Mouse (Mus musculus) liver, embryonic 12.5 days (tissue): ENCODE measurements around the gene Hipk3. TPM values are rescaled to one million over a fixed set of nuclear protein-coding genes. Genes with fewer than 3 reads are reported as not detected.

Source experiments
- ATAC-seq: fragments of 200-750 bp; cut with Nextera tagmentation; 2 replicates; pipeline ENCODE4 v1.8.0; 2017; ENCODE audit warnings: moderate number of reproducible peaks, mild to moderate bottlenecking, moderate library complexity
- H3K27ac ChIP-seq: fragments of 300-500 bp; sonication (generic); 2 replicates; pipeline ENCODE4 v1.5.1; 2016; ENCODE audit warnings: mild to moderate bottlenecking
- H3K27me3 ChIP-seq: fragments of 300-500 bp; sonication (generic); replicated peaks from 2 replicates; pipeline ENCODE4 v1.6.1; 2016; ENCODE audit warnings: mild to moderate bottlenecking, moderate library complexity
- H3K36me3 ChIP-seq: fragments of 300-500 bp; sonication (generic); 2 replicates; pipeline ENCODE4 v1.6.1; 2016; ENCODE audit warnings: mild to moderate bottlenecking, moderate library complexity
- H3K4me1 ChIP-seq: fragments of 300-500 bp; sonication (generic); 2 replicates; pipeline ENCODE4 v1.6.1; 2016
- H3K4me2 ChIP-seq: fragments of 300-500 bp; sonication (generic); 2 replicates; pipeline ENCODE4 v1.6.1; 2016; ENCODE audit warnings: mild to moderate bottlenecking, moderate library complexity
- H3K4me3 ChIP-seq: fragments of 300-500 bp; sonication (generic); 2 replicates; pipeline ENCODE4 v1.5.1; 2016; ENCODE audit warnings: mild to moderate bottlenecking, moderate library complexity
- H3K9ac ChIP-seq: fragments of 300-500 bp; sonication (generic); 2 replicates; pipeline ENCODE4 v1.6.1; 2016; ENCODE audit warnings: mild to moderate bottlenecking, moderate library complexity
- H3K9me3 ChIP-seq: fragments of 300-500 bp; sonication (generic); replicated peaks from 2 replicates; pipeline ENCODE4 v1.6.1; 2016; ENCODE audit warnings: mild to moderate bottlenecking, moderate library complexity
- WGBS: fragments of 180-500 bp; shearing (Covaris S2); methylation state at CpG from one replicate; pipeline ENCODE4 v1.1.7; 2016; ENCODE audit not compliant: insufficient replicate concordance; 5-methylcytosine and 5-hydroxymethylcytosine counted together
- polyA plus RNA-seq: library from polyadenylated mRNA; unstranded; fragments of >200 nt; fragmentation: Nextera tagmentation; extraction: Ambion mirVana; gene quantifications from 2 replicates; pipeline ENCODE4 v1.2.1, GENCODE M21; 2016

Gene Hipk3
- polyA plus RNA-seq, 1 experiment from 2014 or later, result 14.0 TPM

DNA sequence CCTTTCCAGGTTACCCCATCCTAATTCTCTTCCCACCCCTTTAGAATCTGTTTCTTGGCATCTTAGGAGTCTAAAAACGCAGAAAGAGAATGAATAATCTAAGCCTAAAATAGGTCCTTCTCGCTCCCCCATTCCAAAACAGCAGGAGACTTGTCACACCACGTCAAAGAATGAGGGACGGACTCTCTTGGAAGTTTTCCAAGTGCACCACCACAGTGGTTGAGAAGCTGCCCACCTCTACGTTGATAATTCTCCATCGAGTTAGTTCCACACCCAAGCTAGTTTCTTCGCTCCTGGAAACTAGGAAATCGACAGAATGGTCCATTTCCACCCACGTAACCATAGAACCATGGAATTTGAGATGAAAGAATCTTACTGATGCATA, 547 bp upstream of the Hipk3 start:
- WGBS, result 21% methylated on average over 9 of the region's 9 CpGs
- Histone ChIP-seq H3K27me3 (peaks cover 4% of the 10 kb centered on the region; the same call in 1 of the 2 replicates), H3K36me3 (no peaks in the 10 kb centered on the region), H3K9ac (peak overlapping the region; percentile 98), H3K4me1 (peaks cover 43% of the 10 kb centered on the region), H3K27ac (peak overlapping the region; percentile 97), H3K9me3 (no peaks in the 10 kb centered on the region), H3K4me3 (peak overlapping the region; percentile 87), H3K4me2 (peak overlapping the region; percentile 91)
- no peak for ATAC-seq

- Histone ChIP-seq H3K27me3 (peaks cover 4% of the 10 kb centered on the region; the same call in 1 of the 2 replicates), H3K9me3 (no peaks in the 10 kb centered on the region), H3K27ac (peak overlapping the region; percentile 97), H3K4me1 (peaks cover 44% of the 10 kb centered on the region), H3K4me2 (peak overlapping the region; percentile 91), H3K9ac (peak overlapping the region; percentile 98), H3K36me3 (no peaks in the 10 kb centered on the region), H3K4me3 (peak overlapping the region; percentile 87)
- under 1% methylated on average over 99 of the region's 99 CpGs for WGBS
- ATAC-seq, result peak; percentile 78
These were observed 960 bp downstream of the Hipk3 start for GRCm38 (mm10) chr2:104493021-104493950.

- Histone ChIP-seq H3K27ac (no peak overlapping the region), H3K4me1 (peaks cover 42% of the 10 kb centered on the region), H3K27me3 (0 out of 2 replicates have a peak, but pooled peaks cover 4% of the 10 kb centered on the region), H3K9me3 (no peaks in the 10 kb centered on the region), H3K4me2 (peak overlapping the region; percentile 33), H3K9ac (no peak overlapping the region), H3K4me3 (no peak overlapping the region; the same call in 1 of the 2 replicates), H3K36me3 (no peaks in the 10 kb centered on the region)
- ATAC-seq, result no peak
- WGBS, result 46% methylated on average over 2 of the region's 2 CpGs
These were observed 2.9 kb downstream of the Hipk3 start for GRCm38 (mm10) chr2:104491221-104491795.

DNA sequence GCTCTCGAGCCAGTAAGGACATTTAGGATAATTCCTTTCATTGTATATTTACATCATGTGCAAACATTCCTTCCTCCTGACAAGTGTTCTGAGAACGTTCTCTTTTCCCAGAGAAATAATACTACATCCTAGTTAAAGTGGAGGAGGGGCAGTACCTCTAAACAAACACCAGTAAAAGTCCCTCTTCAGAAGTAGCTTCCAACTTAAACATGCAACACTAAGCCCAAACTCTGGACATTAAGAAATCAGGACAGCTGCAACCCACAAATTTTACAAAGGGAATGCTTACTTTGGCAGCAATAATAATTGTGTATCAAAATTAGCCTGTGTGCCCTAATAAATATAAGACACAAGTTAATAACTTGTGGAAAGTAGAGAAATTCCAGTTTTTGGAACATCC, 3.5 kb downstream of the Hipk3 start:
- no peak overlapping the region for H3K4me3 ChIP-seq
- H3K27ac ChIP-seq, result no peak overlapping the region
- no peak for ATAC-seq
- no peaks in the 10 kb centered on the region for H3K9me3 ChIP-seq
- H3K36me3 ChIP-seq, result no peaks in the 10 kb centered on the region
- no peak overlapping the region for H3K4me2 ChIP-seq
- H3K4me1 ChIP-seq, result peaks cover 38% of the 10 kb centered on the region
- whole genome bisulfite sequencing, result 66% methylated on average over 2 of the region's 2 CpGs
- no peaks in the 10 kb centered on the region for H3K27me3 ChIP-seq
- no peak overlapping the region for H3K9ac ChIP-seq

- no peaks in the 10 kb centered on the region for H3K36me3 ChIP-seq
- ATAC-seq, result no peak
- H3K9ac ChIP-seq, result no peak overlapping the region
- H3K4me1 ChIP-seq, result peaks cover 30% of the 10 kb centered on the region
- H3K4me2 ChIP-seq, result no peak overlapping the region
- H3K27ac ChIP-seq, result no peak overlapping the region
- 89% methylated on average over 2 of the region's 2 CpGs for WGBS
- H3K27me3 ChIP-seq, result no peaks in the 10 kb centered on the region
- H3K9me3 ChIP-seq, result no peaks in the 10 kb centered on the region
- no peak overlapping the region for H3K4me3 ChIP-seq
These were observed 4.4 kb downstream of the Hipk3 start for GRCm38 (mm10) chr2:104489851-104490250.

- H3K27ac ChIP-seq, result no peak overlapping the region
These were observed 9.8 kb downstream of the Hipk3 start for GRCm38 (mm10) chr2:104484438-104484837.

GRCm38 (mm10) chr2:104482156-104482555, 12.1 kb downstream of the Hipk3 start:
- Histone ChIP-seq H3K36me3 (no peaks in the 10 kb centered on the region), H3K4me3 (no peak overlapping the region), H3K4me1 (peaks cover 34% of the 10 kb centered on the region), H3K4me2 (no peak overlapping the region), H3K27me3 (no peaks in the 10 kb centered on the region), H3K9ac (no peak overlapping the region), H3K9me3 (no peaks in the 10 kb centered on the region), H3K27ac (no peak overlapping the region)
- no peak for ATAC-seq

More at GRCm38 (mm10) chr2:104484438-104484837, 9.8 kb downstream of the Hipk3 start:
- Histone ChIP-seq H3K36me3 (no peaks in the 10 kb centered on the region), H3K9ac (no peak overlapping the region), H3K4me2 (no peak overlapping the region), H3K4me3 (no peak overlapping the region), H3K9me3 (no peaks in the 10 kb centered on the region), H3K4me1 (peaks cover 24% of the 10 kb centered on the region), H3K27me3 (no peaks in the 10 kb centered on the region)
- 71% methylated on average over 5 of the region's 5 CpGs for WGBS
- no peak for ATAC-seq

DNA sequence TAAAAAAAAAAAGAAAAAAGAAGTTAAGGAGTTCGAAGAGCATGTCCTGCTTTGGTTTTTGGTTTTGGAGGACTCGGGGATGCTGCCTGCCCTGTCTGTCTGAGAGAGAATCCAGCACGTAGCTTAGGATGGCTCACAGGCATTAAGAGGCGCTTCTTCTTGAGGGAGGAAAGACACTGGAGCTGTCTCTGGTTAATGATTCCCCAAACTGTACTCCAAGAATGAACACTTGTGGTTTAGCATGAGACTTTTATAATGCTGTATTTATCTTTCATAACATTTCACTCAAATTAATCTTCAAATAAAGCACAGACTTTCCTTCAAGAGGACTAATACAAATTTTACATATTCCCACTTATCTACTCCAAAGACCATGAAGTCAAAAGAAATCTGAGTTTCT, 15.2 kb downstream of the Hipk3 start:
- 81% methylated on average over 4 of the region's 4 CpGs for WGBS
- Histone ChIP-seq H3K27me3 (no peaks in the 10 kb centered on the region), H3K4me1 (peaks cover 33% of the 10 kb centered on the region), H3K4me3 (no peak overlapping the region), H3K4me2 (no peak overlapping the region), H3K9ac (no peak overlapping the region), H3K9me3 (no peaks in the 10 kb centered on the region), H3K36me3 (no peaks in the 10 kb centered on the region), H3K27ac (no peak overlapping the region)
- no peak for ATAC-seq

- no peak overlapping the region for H3K27ac ChIP-seq
- H3K27me3 ChIP-seq, result no peaks in the 10 kb centered on the region
- WGBS, result 80% methylated on average over 2 of the region's 2 CpGs
- no peak overlapping the region for H3K9ac ChIP-seq
- no peaks in the 10 kb centered on the region for H3K9me3 ChIP-seq
- H3K36me3 ChIP-seq, result no peaks in the 10 kb centered on the region
- no peak overlapping the region for H3K4me2 ChIP-seq
- H3K4me1 ChIP-seq, result peaks cover 33% of the 10 kb centered on the region
- no peak for ATAC-seq
- no peak overlapping the region for H3K4me3 ChIP-seq
These were observed 16.7 kb downstream of the Hipk3 start for GRCm38 (mm10) chr2:104477398-104478015.

GRCm38 (mm10) chr2:104472056-104472455, 22.2 kb downstream of the Hipk3 start:
- no peak overlapping the region for H3K27ac ChIP-seq
- peaks cover 15% of the 10 kb centered on the region; the same call in 1 of the 2 replicates for H3K4me1 ChIP-seq
- no peak overlapping the region for H3K4me3 ChIP-seq
- no peaks in the 10 kb centered on the region for H3K27me3 ChIP-seq
- H3K9me3 ChIP-seq, result no peaks in the 10 kb centered on the region
- peaks cover 12% of the 10 kb centered on the region for H3K36me3 ChIP-seq
- WGBS, result 87% methylated on average over 6 of the region's 6 CpGs
- H3K9ac ChIP-seq, result no peak overlapping the region
- no peak for ATAC-seq
- no peak overlapping the region for H3K4me2 ChIP-seq

DNA sequence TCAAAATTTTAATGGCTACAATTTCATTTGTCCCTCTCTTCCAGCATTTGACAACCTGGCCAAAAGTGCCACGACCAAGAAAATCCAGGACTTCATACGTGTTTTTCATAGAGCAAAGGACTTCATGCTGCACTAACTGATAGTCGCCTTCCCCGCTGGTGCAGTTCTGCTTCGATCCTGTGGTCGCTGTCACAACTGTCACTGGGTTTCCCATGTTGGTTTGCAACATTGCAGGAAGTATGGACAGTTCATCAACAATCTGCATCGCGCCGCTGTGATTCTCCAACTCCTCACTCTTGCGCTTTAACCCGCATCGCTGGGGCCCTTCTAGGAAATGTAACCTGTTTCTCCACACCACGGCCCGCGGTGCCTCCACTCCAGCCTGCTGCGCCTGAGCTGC, 23.1 kb downstream of the Hipk3 start:
- no peak overlapping the region for H3K4me2 ChIP-seq
- peaks cover 24% of the 10 kb centered on the region for H3K4me1 ChIP-seq
- WGBS, result 59% methylated on average over 16 of the region's 16 CpGs
- no peak overlapping the region for H3K27ac ChIP-seq
- H3K9ac ChIP-seq, result no peak overlapping the region
- no peak overlapping the region for H3K4me3 ChIP-seq
- H3K27me3 ChIP-seq, result no peaks in the 10 kb centered on the region
- no peak for ATAC-seq
- H3K9me3 ChIP-seq, result no peaks in the 10 kb centered on the region
- H3K36me3 ChIP-seq, result peaks cover 12% of the 10 kb centered on the region

- no peak overlapping the region for H3K4me2 ChIP-seq
- no peak overlapping the region for H3K27ac ChIP-seq
- peaks cover 24% of the 10 kb centered on the region for H3K4me1 ChIP-seq
- H3K36me3 ChIP-seq, result peaks cover 12% of the 10 kb centered on the region
- H3K9ac ChIP-seq, result no peak overlapping the region
- WGBS, result 79% methylated on average over 6 of the region's 6 CpGs
- ATAC-seq, result no peak
- no peak overlapping the region for H3K4me3 ChIP-seq
- no peaks in the 10 kb centered on the region for H3K27me3 ChIP-seq
- H3K9me3 ChIP-seq, result no peaks in the 10 kb centered on the region
These were observed 23.7 kb downstream of the Hipk3 start for GRCm38 (mm10) chr2:104470536-104470935.
